Mouse (Mus musculus) midbrain, embryonic 14.5 days (tissue): Measurements from ENCODE around the gene Pigo. TPM values are rescaled to one million over a fixed set of nuclear protein-coding genes. Genes with fewer than 3 reads are reported as not detected.

Source experiments
- ATAC-seq: fragments of 200-750 bp; cut with Nextera tagmentation; 2 replicates; pipeline ENCODE4 v1.8.0; 2017; ENCODE audit warnings: moderate number of reproducible peaks, moderate library complexity; ENCODE audit not compliant: low FRiP score, low TSS enrichment
- DNase-seq: peaks from one replicate; pipeline ENCODE4 v3.0.0-alpha.2; 2015
- H3K27ac ChIP-seq: fragments of 300-500 bp; sonication (generic); replicated peaks from 2 replicates; pipeline ENCODE4 v1.5.1; 2014; ENCODE audit warnings: mild to moderate bottlenecking, low read depth, low read length, moderate library complexity
- H3K27me3 ChIP-seq: fragments of 300-500 bp; sonication (generic); 2 replicates; pipeline ENCODE4 v1.6.1; 2014; ENCODE audit warnings: low read length, control low read depth, mixed read lengths; ENCODE audit not compliant: control insufficient read depth, insufficient read depth
- H3K36me3 ChIP-seq: fragments of 300-500 bp; sonication (generic); 2 replicates; pipeline ENCODE4 v1.6.1; 2014; ENCODE audit warnings: low read length, control low read depth; ENCODE audit not compliant: control insufficient read depth, insufficient read depth
- H3K4me1 ChIP-seq: fragments of 300-500 bp; sonication (generic); 2 replicates; pipeline ENCODE4 v1.6.1; 2014; ENCODE audit warnings: mild to moderate bottlenecking, antibody characterized with exemption, low read length, control low read depth; ENCODE audit not compliant: control insufficient read depth, insufficient read depth
- H3K4me2 ChIP-seq: fragments of 300-500 bp; sonication (generic); 2 replicates; pipeline ENCODE4 v1.6.1; 2014; ENCODE audit warnings: mild to moderate bottlenecking, low read length, moderate library complexity
- H3K4me3 ChIP-seq: fragments of 300-500 bp; sonication (generic); replicated peaks from 2 replicates; pipeline ENCODE4 v1.5.1; 2014; ENCODE audit warnings: low read depth, low read length
- H3K9ac ChIP-seq: fragments of 300-500 bp; sonication (generic); replicated peaks from 2 replicates; pipeline ENCODE4 v1.6.1; 2014; ENCODE audit warnings: mild to moderate bottlenecking, low read length, moderate library complexity
- H3K9me3 ChIP-seq: fragments of 300-500 bp; sonication (generic); 2 replicates; pipeline ENCODE4 v1.6.1; 2016; ENCODE audit warnings: low read length, control low read depth, mixed read lengths; ENCODE audit not compliant: control insufficient read depth
- WGBS: fragments of 180-500 bp; shearing (Covaris S2); extraction: QIAGEN DNeasy Blood & Tissue Kit; methylation state at CpG from one replicate; pipeline ENCODE4 v1.1.7; 2014; 5-methylcytosine and 5-hydroxymethylcytosine counted together
- polyA plus RNA-seq: library from polyadenylated mRNA; unstranded; fragments of >200 nt; fragmentation: Nextera tagmentation; extraction: Ambion mirVana; gene quantifications from 2 replicates; pipeline ENCODE4 v1.2.1, GENCODE M21; 2014

Gene Pigo
- polyA plus RNA-seq, 1 experiment from 2014 or later: 26.4 TPM

- Histone ChIP-seq H3K9ac (peak within 1 kb of the TSS; percentile 65), H3K4me2 (peak within 1 kb of the TSS; percentile 87), H3K4me1 (peaks cover 22% of the 10 kb centered on the region), H3K27me3 (no peaks in the 10 kb centered on the region), H3K36me3 (peaks cover 70% of the 10 kb centered on the region), H3K27ac (peak within 1 kb of the TSS; percentile 92), H3K4me3 (peak within 1 kb of the TSS; percentile 51), H3K9me3 (no peaks in the 10 kb centered on the region)
- DNase-seq (peak; percentile 96), ATAC-seq (peak; percentile 95)
- WGBS: under 1% methylated on average over 38 of the region's 38 CpGs
These were observed 5.8 kb upstream of the Pigo start, which contains the start of gene Stoml2 for GRCm38 (mm10) chr4:43031237-43031995. TSS of gene Stoml2 (minus strand) at chr4:43031710.

- WGBS: 2% methylated on average over 28 of the region's 28 CpGs
- H3K9ac ChIP-seq: peak overlapping the region; percentile 65
- H3K9me3 ChIP-seq: no peaks in the 10 kb centered on the region
- H3K27me3 ChIP-seq: no peaks in the 10 kb centered on the region
- DNase-seq (no peak), ATAC-seq (peak; percentile 32)
- H3K4me1 ChIP-seq: peaks cover 22% of the 10 kb centered on the region
- H3K4me2 ChIP-seq: peak overlapping the region; percentile 87
- H3K4me3 ChIP-seq: peak overlapping the region; percentile 51
- peak overlapping the region; percentile 92 for H3K27ac ChIP-seq
- peaks cover 64% of the 10 kb centered on the region for H3K36me3 ChIP-seq
These were observed 5.2 kb upstream of the Pigo start for GRCm38 (mm10) chr4:43030780-43031230.

DNA sequence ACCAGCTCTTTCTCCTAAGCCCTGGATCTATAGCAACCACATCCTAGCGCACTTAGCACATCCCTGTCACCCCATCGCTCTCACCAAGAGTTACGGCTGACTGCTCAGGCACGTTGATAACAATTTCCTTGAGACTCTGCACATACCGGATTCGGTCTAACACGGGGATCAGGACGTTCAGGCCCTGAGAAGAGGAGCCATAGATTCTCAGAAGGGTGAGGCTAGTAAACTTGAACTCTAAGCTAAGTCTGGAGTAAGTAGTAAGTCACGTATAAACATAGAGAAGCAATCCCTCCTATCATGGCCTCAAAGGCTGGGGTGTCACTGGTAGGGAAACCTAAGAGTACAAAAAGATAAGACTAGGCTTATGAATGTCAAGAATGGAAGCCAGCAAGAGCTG is 4.7 kb upstream of the Pigo start:
- H3K4me2 ChIP-seq: peak overlapping the region; percentile 87
- no peaks in the 10 kb centered on the region for H3K9me3 ChIP-seq
- H3K27ac ChIP-seq: peak overlapping the region; percentile 92; the same call in 1 of the 2 replicates
- 74% methylated on average over 9 of the region's 9 CpGs for WGBS
- H3K9ac ChIP-seq: peak overlapping the region; percentile 65
- no peak for ATAC-seq
- H3K36me3 ChIP-seq: peaks cover 60% of the 10 kb centered on the region
- DNase-seq: no peak
- H3K4me1 ChIP-seq: peaks cover 22% of the 10 kb centered on the region
- H3K27me3 ChIP-seq: no peaks in the 10 kb centered on the region
- H3K4me3 ChIP-seq: peak overlapping the region; percentile 51

- ATAC-seq (no peak), DNase-seq (no peak)
- Histone ChIP-seq H3K4me2 (peak overlapping the region; percentile 87), H3K36me3 (peaks cover 54% of the 10 kb centered on the region), H3K27me3 (no peaks in the 10 kb centered on the region), H3K9me3 (no peaks in the 10 kb centered on the region), H3K4me3 (no peak overlapping the region), H3K4me1 (peaks cover 26% of the 10 kb centered on the region), H3K27ac (no peak overlapping the region), H3K9ac (no peak overlapping the region)
- WGBS: 94% methylated on average over 9 of the region's 9 CpGs
These were observed 4.1 kb upstream of the Pigo start for GRCm38 (mm10) chr4:43029749-43030148.

GRCm38 (mm10) chr4:43029121-43029520 is 3.5 kb upstream of the Pigo start:
- Histone ChIP-seq H3K9ac (no peak overlapping the region), H3K4me2 (no peak overlapping the region), H3K4me1 (peaks cover 32% of the 10 kb centered on the region), H3K27ac (no peak overlapping the region), H3K9me3 (no peaks in the 10 kb centered on the region), H3K36me3 (peaks cover 47% of the 10 kb centered on the region), H3K27me3 (no peaks in the 10 kb centered on the region), H3K4me3 (no peak overlapping the region)
- no peak for DNase-seq
- 92% methylated on average over 7 of the region's 7 CpGs for WGBS
- ATAC-seq: no peak

- peak overlapping the region; percentile 90 for H3K27ac ChIP-seq
- peaks cover 74% of the 10 kb centered on the region for H3K36me3 ChIP-seq
- 85% methylated on average over 14 of the region's 14 CpGs for WGBS
These were observed 946 bp downstream of the Pigo start for GRCm38 (mm10) chr4:43024673-43025072.

GRCm38 (mm10) chr4:43021341-43021740 is 4.3 kb downstream of the Pigo start:
- Histone ChIP-seq H3K27me3 (no peaks in the 10 kb centered on the region), H3K27ac (no peak overlapping the region), H3K4me3 (no peak overlapping the region), H3K4me2 (no peak overlapping the region), H3K9me3 (no peaks in the 10 kb centered on the region), H3K4me1 (peaks cover 13% of the 10 kb centered on the region), H3K36me3 (peaks cover 75% of the 10 kb centered on the region), H3K9ac (no peak overlapping the region)
- WGBS: 75% methylated on average over 17 of the region's 17 CpGs
- ATAC-seq (no peak), DNase-seq (no peak)

More at GRCm38 (mm10) chr4:43024673-43025072, 946 bp downstream of the Pigo start:
- H3K4me3 ChIP-seq: peak overlapping the region; percentile 58
- H3K9me3 ChIP-seq: no peaks in the 10 kb centered on the region
- ATAC-seq (no peak), DNase-seq (no peak)
- peak overlapping the region; percentile 58 for H3K9ac ChIP-seq
- H3K27me3 ChIP-seq: no peaks in the 10 kb centered on the region
- H3K4me2 ChIP-seq: peak overlapping the region; percentile 63
- H3K4me1 ChIP-seq: peaks cover 13% of the 10 kb centered on the region

DNA sequence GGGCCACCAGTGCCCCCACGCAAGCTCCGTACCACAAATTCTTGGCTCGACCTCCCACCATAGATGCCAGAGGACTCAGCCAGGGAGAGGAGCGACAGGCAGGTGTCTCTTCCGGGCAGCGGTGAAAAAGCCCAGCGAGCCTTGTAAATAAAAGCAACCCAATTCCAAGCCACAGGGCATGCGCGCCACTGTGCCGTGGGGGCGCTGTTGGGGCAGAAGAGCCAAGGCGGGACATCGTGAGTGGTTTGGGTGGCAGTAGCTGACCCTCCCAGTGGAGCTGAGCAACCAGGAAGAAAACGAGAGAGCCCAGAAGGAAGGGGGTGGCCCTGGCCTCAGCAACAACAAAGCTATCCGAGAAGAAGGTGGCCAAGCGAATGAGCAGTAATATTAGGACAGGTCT is 4.7 kb downstream of the Pigo start:
- WGBS: 80% methylated on average over 16 of the region's 16 CpGs
- ATAC-seq: no peak
- no peak for DNase-seq

More for the DNA sequence above, 4.7 kb downstream of the Pigo start:
- no peaks in the 10 kb centered on the region for H3K27me3 ChIP-seq
- H3K27ac ChIP-seq: no peak overlapping the region
- no peak overlapping the region for H3K9ac ChIP-seq
- H3K36me3 ChIP-seq: peaks cover 75% of the 10 kb centered on the region
- no peak overlapping the region for H3K4me3 ChIP-seq
- no peak overlapping the region for H3K4me2 ChIP-seq
- H3K4me1 ChIP-seq: peaks cover 13% of the 10 kb centered on the region
- no peaks in the 10 kb centered on the region for H3K9me3 ChIP-seq
